Mouse (Mus musculus) layer of hippocampus, adult 2 months (tissue): ENCODE data around the gene Dnajc17. TPM values are rescaled to one million over a fixed set of nuclear protein-coding genes. Genes with fewer than 3 reads are reported as not detected.
A peak's percentile ranks its signal among the peaks of the same experiment; 100 is the strongest.

Experiments used
- DNase-seq, 2 experiments: peaks; one replicate each; pipeline ENCODE4 v3.0.0; 2022; ENCODE audit warnings: low spot score in 2 of 2
- H3K27ac ChIP-seq: fragments of 200-600 bp; 2 replicates; pipeline ENCODE4 v1.8.1; 2022
- H3K4me3 ChIP-seq: fragments of 200-600 bp; 2 replicates; pipeline ENCODE4 v1.8.1; 2022; ENCODE audit warnings: mild to moderate bottlenecking
- CTCF ChIP-seq: fragments of 200-600 bp; conservative IDR thresholded peaks from 2 replicates; pipeline ENCODE4 v1.8.1; 2022; ENCODE audit warnings: antibody characterized with exemption, mild to moderate bottlenecking, moderate library complexity
- long read RNA-seq, 2 experiments: library from polyadenylated mRNA; stranded (forward); transcript quantifications; one replicate each; pipeline ENCODE4 v2.0.0; 2021; ENCODE audit warnings: borderline mapping rate in 2 of 2
- total RNA-seq, 2 experiments: library from RNA; stranded (reverse); gene quantifications; 2 replicates each; pipeline ENCODE4 v1.2.3; 2021

Dnajc17 gene
- 10 to 100 TPM; 16.5 to 17.6 TPM for total RNA-seq
- long read RNA-seq, experiment 1, partial matches to known transcripts: 1 of 10 reads
- long read RNA-seq, experiment 1, other reads (novel, unspliced or antisense): 8 of 10 reads
- long read RNA-seq, experiment 2, partial matches to known transcripts: 2 of 15 reads
- long read RNA-seq, experiment 2, other reads (novel, unspliced or antisense): 10 of 15 reads

GRCm38 (mm10) chr2:119208344-119209175, at the start of gene Dnajc17, which contains the start of gene Zfyve19:
TSS of gene Dnajc17 (minus strand) at chr2:119208795.
TSS of gene Zfyve19 (plus strand) at chr2:119208617.
- TF ChIP-seq CTCF: peak; percentile 10; the same call in 1 of the 2 replicates
- peak within 1 kb of the TSS; percentile 79 for H3K4me3 ChIP-seq
- peak; percentile 96 to 97 for DNase-seq
- peak within 1 kb of the TSS; percentile 93 for H3K27ac ChIP-seq

DNA sequence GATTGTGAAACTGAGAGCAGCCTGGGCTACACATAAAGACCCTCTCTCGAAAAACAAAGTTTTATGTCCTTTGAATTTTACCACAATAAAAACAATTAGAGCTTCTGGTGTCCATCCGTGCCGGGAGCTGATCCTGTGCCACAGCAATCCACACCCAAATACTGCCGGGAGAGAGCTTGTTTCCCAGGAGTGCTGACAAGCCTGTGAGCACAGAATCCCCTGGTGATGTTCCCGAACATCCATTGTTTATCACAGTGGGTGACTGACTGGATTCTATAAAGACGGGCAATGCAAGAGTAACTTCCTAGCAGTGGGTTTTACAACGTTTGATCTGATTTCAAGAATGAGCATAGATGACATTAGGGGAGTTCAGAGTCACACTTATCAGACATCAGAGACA, 46.4 kb upstream of the Dnajc17 start:
- Histone ChIP-seq H3K27ac (no peak overlapping the region), H3K4me3 (no peak overlapping the region)
- DNase-seq: no peak
- TF ChIP-seq CTCF: no peak

DNA sequence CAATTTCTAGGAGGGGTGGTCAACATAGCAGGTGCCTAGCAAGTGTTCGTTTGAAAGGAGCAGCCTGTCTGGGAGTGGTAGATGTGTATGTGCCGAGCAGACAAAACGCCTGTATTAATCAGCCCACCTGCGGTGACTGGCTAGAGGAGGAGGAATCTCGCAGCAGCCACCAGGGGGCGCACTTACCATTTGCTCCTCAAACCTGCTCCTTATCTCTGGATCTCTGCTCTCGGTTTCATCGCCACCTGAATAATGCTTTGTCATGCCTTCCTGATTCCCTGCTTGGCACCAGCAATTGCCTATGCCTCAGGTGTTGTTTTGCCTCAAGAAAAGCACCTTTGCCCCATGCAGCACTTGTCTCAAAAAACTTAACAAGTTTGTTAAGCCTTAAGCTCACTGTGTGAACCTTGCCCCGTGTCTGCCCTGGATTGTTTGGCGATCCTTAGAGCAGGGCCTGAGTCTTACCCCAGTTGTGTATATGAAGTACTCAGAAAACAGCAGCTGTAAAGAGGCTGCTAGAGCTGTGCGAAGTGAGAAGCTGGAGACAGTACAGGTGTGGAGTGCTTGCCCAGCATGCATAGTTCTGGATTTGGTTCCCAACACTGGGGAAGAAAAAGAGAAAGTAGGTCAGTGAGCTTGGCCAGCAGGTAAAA, 42.4 kb upstream of the Dnajc17 start:
- H3K27ac ChIP-seq: no peak overlapping the region
- DNase-seq: peak; percentile 59 to 89
- peak; percentile 97 for TF ChIP-seq CTCF
- H3K4me3 ChIP-seq: no peak overlapping the region

DNA sequence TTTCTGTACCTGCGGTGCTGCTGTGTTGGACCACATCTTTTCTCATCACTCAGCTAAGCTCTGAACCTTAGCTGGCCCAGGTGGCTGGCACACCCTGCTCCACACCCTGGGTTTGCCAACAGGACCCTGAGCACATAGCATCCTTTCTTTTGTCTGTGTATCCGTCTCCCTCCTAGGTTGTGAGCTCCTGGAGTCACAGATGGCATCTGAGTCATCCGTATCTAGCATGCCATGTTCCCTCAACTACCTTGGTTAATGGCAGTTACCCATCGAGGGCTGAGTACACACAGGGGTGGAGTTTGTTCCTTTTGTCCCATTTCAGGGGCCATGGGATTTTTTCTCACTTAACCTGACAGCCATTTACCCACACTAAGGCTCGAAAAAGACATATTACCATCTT, 41.8 kb upstream of the Dnajc17 start:
- H3K4me3 ChIP-seq: no peak overlapping the region
- no peak for DNase-seq
- no peak for TF ChIP-seq CTCF
- H3K27ac ChIP-seq: no peak overlapping the region

DNA sequence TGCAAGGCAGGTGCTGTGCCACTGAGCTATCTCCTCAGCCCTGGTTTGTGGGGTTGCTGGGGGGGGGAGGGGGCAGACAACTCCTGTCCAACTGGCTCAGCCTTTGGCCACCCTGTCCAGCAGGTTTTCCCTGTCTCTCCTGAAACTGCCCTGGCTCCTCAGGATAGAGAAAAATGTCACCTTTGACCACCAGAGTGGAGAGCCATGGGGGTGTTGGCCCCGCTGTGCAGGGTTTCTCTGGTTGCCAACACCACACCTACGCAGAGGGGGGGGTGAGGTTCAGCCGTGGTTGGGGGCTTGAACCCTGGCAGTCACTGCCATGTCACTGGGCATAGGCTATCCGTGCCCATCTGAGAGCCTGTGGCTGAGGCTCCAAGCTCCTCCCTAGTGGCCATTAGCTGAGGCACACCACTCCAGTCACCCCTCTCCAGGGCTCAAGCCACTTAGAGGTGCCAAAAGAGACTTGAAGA, 41.0 kb upstream of the Dnajc17 start:
- Histone ChIP-seq H3K27ac (no peak overlapping the region), H3K4me3 (no peak overlapping the region)
- TF ChIP-seq CTCF: no peak
- no peak for DNase-seq

- no peak overlapping the region for H3K4me3 ChIP-seq
- H3K27ac ChIP-seq: no peak overlapping the region
- DNase-seq: no peak
- no peak for TF ChIP-seq CTCF
These were observed 39.3 kb upstream of the Dnajc17 start for GRCm38 (mm10) chr2:119247904-119248303.

GRCm38 (mm10) chr2:119245246-119245645, 36.7 kb upstream of the Dnajc17 start:
- DNase-seq: no peak
- no peak for TF ChIP-seq CTCF
- Histone ChIP-seq H3K4me3 (no peak overlapping the region), H3K27ac (no peak overlapping the region)

- H3K27ac ChIP-seq: no peak overlapping the region
- TF ChIP-seq CTCF: no peak
- no peak for DNase-seq
- no peak overlapping the region for H3K4me3 ChIP-seq
These were observed 34.0 kb upstream of the Dnajc17 start for GRCm38 (mm10) chr2:119242548-119242947.

- no peak for DNase-seq
- H3K27ac ChIP-seq: no peak overlapping the region
- TF ChIP-seq CTCF: no peak
- H3K4me3 ChIP-seq: no peak overlapping the region
These were observed 32.2 kb upstream of the Dnajc17 start for GRCm38 (mm10) chr2:119240819-119241186.

GRCm38 (mm10) chr2:119240075-119240818, 31.7 kb upstream of the Dnajc17 start:
- Histone ChIP-seq H3K4me3 (no peak overlapping the region), H3K27ac (no peak overlapping the region)
- no peak for TF ChIP-seq CTCF
- no peak for DNase-seq

DNA sequence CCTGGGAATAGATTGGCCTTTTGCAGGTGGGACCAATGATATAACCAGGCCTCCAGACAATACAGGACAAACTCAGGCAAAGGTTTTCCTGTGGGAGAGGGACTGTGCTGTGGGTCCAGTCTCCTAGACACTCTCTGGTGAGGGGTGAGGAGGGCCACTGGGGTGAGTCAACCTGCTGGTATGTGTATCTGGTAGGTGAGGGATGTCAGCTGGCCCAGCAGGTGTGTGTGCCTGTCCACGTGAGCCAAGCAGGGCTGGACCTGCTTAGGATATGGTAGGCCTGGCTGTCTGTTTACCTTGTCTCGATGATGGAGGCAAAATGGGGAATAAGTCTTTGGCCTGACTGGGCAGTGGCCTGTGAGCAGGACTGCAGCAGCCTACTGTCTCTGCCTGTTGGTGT, 30.1 kb upstream of the Dnajc17 start:
- H3K4me3 ChIP-seq: no peak overlapping the region
- DNase-seq: no peak
- no peak for TF ChIP-seq CTCF
- no peak overlapping the region for H3K27ac ChIP-seq

DNA sequence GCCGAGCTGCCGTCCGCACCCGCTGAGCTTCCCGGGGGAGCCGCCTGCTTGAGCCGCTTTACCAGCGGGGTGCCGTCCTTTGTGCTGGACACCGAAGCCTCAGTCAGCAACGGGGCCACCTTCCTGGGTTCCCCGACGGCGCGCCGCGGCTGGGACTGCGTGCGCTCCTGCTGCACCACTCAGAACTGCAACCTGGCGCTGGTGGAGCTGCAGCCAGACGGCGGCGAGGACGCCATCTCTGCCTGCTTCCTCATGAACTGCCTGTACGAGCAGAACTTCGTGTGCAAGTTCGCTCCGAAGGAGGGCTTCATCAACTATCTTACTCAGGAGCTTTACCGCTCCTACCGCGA, 29.3 kb upstream of the Dnajc17 start:
- no peak for TF ChIP-seq CTCF
- peak overlapping the region; percentile 49 for H3K4me3 ChIP-seq
- H3K27ac ChIP-seq: no peak overlapping the region
- no peak for DNase-seq

GRCm38 (mm10) chr2:119237210-119237870, 28.7 kb upstream of the Dnajc17 start, which contains the start of gene Spint1:
TSS of gene Spint1 (plus strand) at chr2:119237362.
- H3K27ac ChIP-seq: no peak within 1 kb of the TSS
- DNase-seq: no peak
- peak within 1 kb of the TSS; percentile 49 for H3K4me3 ChIP-seq
- no peak for TF ChIP-seq CTCF
